Mouse (Mus musculus) large intestine, adult 2 months (tissue): ENCODE measurements around the gene Ranbp3l. TPM values are rescaled to one million over a fixed set of nuclear protein-coding genes. Genes with fewer than 3 reads are reported as not detected.

ENCODE experiments used
- DNase-seq: peaks from one replicate; pipeline ENCODE4 v3.0.0-alpha.2; 2012; ENCODE audit warnings: low read depth, low spot score
- WGBS: fragments of 180-500 bp; shearing (Covaris S2); methylation state at CpG from one replicate; pipeline ENCODE4 v1.1.7; 2018; 5-methylcytosine and 5-hydroxymethylcytosine counted together
- polyA plus RNA-seq: library from polyadenylated mRNA; depleted of rRNA; stranded (reverse); fragments of >200 nt; gene quantifications from 2 replicates; pipeline ENCODE4 v1.2.3, GENCODE M21; 2012; rRNA removed

Gene Ranbp3l
- polyA plus RNA-seq, 1 experiment = 0.07 TPM

DNA sequence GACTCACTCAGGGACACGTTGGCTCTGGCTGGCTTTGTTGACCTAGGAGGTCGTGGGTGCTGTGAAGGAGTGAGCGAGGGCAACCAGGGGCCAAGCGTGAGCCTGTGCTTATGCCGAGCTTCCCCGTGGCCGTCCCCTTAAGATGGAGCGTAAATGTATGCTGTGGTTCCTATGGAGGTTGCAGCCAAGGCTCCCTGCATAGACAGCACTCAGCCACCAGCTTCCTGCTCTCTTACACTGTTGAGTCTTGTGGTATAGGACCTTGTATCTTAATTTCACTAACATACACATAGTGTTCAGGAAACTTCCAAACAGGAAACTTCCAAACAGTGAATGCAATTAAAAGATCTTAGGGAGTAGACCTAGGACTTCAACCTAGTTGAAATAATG lies 120.9 kb downstream of the Ranbp3l start:
- DNase-seq = no peak
- WGBS = 54% methylated on average over 8 of the region's 8 CpGs

DNA sequence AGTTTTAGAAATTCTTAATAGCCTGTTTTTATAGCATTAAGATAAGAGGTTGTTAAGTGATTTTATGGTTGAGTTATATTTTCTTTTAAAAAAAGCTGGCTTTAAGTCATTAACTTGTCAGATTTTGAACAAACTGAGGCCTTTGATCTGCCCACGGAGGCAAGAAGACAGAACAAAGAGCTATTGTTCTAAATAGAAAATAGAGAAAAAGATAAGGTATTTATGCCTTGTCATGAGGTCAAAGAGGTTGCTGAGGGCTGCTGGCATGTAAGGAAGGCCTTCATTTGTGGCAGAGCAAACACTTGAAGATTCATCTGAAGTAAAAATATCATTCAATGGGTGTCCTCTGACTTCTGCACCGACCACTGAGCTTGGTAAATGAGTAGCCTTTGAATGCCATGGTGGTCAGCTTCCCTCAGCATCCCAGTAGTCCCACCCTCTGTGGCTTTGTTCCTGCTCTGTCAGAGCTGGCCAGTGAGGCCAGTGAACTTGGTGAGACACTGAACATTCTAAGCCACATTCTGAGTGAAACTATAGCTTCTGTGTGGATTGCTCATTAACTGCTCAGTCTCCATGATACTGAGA lies 121.5 kb downstream of the Ranbp3l start:
- 31% methylated on average over 2 of the region's 2 CpGs for WGBS
- no peak for DNase-seq

DNA sequence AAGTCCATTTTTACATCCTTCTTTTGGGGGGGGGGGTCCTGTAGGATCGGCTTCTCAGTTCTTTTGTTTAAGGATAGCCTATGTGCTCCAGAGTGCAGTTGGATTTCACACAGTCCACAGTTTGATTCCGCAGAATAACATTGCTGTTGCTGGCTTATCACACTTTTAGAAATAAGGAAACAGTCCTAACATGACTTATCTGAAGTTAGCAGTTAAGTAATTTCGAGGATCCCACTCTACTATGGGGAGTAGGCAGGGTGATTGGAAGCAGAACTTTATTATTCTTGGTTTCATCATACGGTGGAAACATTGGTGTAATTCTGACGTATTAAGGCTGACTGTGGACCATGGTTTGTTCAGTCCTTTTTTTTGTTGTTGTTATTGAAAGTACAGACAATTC lies 122.9 kb downstream of the Ranbp3l start:
- no peak for DNase-seq
- WGBS = 87% methylated on average over 5 of the region's 5 CpGs

DNA sequence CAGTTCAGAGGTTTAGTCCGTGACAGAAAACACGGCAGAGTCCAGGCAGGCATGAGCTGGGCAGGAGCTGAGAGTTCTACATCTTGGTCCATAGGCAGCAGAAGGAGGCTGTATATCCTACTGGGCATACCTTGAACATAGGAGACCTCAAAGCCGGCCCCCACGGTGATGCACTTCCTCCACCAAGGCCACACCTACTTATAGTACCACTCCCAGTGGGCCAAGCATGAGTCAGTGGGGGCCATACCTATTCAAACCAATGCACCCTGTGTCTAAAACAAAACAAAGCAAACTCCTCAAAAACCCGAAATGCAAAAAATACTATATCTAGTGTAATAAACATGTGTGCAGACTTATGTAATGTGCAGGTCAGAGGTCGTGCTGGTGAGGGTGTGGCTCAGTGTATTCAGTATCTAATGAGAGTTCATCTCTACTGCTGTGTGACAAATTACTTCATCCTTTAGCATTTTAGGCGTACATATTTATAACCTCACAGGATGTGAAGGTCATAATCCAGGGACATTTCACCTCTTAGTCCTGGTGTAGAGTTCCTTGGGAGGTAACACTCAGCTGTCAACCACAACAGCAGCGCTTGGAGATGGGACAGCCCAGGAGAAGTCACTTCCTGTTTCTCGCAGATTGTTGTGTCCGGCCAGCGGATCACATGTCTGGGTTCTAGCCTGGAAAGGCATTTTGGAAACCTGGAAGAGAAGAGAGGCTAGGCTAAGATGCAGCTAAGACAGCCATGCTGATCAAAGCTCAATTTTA lies 126.0 kb downstream of the Ranbp3l start:
- 57% methylated on average over 11 of the region's 11 CpGs for WGBS

DNA sequence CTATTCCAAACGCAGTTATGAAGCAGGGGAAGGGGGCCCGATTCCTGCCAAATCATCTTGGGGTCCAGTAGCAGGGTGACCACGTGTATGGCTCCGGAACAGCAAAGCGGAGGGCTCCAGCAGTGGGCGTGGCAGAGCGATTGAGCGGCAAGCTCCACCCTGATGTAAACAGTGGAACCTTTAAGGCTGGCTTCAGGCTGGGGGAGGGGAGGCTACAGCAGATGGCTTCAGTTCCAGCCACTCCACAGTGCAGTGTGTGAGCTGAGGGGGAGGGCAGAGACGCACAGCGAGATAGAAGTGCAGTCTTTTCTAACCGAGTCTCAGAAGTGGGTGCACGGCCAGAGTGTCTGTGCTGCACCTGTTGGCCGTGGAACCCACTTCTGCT lies 126.6 kb downstream of the Ranbp3l start:
- 20% methylated on average over 13 of the region's 13 CpGs for WGBS
- DNase-seq = no peak

More for the DNA sequence above, 126.0 kb downstream of the Ranbp3l start:
- DNase-seq = no peak

DNA sequence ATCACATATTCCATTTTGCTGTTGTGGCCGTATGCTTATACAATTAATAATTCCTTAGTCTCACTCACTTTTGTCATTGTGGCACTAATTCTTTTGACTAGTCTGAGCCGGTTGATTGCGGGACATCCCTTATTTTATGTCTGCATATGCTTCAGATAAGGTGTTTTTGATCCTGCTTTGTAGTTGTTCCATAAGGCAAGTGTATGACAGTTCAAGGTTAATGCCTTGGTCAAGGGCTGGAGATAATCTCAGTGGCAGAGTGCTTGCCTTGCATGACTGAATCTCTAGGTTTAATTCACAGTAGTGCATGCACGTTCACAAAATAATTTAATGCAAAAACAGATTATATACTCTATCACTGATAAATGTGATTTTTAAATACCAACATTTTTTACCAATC lies 129.1 kb downstream of the Ranbp3l start:
- 92% methylated on average over 4 of the region's 4 CpGs for WGBS
- DNase-seq = no peak

DNA sequence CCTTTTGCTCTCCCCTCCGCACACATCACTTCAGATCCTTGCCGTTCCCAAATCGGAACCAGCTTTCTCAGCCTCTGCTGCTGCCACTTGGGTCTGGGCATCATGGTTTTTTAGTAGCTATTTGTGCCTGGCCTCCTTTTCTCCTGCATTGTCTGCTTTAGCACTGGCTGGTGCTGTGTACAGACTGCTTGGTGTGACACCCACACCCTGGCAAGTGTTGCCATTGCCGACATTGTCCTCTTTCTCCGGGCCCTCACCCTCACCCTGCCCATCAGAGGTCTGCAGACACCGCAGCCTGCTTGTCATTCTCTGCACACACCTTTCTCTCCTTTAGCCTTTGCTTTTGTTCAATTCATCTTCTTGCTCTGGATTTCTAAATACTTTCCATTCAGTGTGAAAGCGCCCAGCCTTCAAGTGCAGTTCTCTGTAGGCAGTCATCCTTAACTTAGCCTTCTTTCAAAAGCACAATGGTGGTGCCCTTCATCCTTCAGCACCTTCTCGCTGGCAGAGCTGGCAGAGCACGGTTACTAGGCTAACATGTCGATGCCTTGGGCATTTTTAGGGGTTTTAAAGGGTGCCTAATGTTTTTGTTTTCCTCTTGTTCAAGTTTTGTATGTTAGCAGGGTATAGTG lies 132.8 kb downstream of the Ranbp3l start:
- 96% methylated on average over 10 of the region's 10 CpGs for WGBS
- DNase-seq = no peak

DNA sequence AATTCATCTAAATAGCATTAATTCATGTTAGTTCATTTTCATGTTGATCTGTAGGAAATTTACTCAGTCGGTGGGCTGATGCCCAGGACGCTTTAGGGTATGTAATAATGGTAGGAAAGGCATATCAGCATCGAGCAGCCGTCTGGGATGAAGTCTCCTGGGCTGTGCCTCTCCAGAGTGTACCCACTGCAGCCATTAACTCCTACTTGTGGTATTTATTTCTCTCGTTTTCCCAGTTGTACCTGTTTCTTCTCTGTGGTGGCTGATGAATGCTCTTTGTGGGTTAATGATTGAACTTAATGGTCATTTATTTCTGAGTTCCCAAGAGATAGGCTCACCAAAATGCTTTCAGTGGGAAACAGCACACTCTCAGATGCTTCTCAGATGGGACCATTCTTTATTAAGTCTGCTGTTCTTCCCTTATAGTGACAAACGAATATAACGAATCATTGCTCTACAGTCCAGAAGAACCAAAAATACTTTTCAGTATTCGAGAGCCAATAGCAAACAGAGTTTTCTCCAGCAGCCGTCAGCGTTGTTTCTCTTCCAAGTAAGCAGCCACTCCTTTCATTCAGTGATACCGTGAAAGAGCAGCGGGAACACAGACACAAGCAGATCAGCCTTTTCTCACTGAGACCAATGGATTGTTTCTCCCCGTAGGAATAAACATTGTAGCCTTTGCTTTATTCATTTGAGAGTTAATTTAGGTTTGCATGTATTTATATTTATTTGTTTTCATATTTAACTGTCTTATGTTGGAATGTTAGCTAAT lies 138.7 kb downstream of the Ranbp3l start:
- 42% methylated on average over 13 of the region's 13 CpGs for WGBS

DNA sequence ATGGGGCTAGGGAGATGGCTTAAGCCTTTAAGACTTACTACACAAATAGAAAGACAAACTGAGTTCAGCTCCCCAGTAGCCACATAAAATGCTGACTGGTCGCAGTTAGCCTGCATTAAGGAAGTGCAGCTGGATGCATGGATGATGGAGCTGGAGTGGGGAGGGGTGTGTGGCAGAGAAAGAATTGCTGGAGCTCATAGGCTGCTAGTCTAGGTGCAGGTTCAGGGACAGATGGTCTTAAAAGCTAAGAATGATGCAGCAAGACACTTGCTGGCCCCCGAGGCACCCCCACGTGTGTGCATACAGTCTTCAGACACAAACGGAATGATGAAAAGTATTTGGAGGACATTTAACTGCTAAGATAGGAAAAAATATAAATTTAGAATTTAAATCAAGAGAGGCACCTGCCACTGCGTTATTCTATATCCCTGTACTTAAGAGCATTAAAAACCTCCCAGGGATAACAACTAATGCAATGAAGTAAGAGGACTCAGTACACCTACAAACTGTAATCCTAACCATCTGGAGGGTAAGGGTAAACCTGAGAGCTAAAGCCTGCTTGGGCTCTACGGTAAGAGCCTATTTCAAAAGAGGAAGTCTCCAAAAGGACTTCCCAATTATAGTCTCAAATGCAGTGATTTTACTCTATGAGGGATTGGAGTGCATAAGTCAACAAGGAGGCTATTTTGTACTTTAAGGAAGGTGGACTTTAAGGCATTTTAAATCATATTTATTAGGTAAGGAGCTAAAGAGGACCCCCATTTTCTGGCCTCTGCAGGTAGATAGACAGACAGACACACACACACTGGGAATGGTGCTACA lies 143.0 kb downstream of the Ranbp3l start:
- WGBS = 86% methylated on average over 6 of the region's 6 CpGs
- no peak for DNase-seq

More for the DNA sequence above, 138.7 kb downstream of the Ranbp3l start:
- no peak for DNase-seq

DNA sequence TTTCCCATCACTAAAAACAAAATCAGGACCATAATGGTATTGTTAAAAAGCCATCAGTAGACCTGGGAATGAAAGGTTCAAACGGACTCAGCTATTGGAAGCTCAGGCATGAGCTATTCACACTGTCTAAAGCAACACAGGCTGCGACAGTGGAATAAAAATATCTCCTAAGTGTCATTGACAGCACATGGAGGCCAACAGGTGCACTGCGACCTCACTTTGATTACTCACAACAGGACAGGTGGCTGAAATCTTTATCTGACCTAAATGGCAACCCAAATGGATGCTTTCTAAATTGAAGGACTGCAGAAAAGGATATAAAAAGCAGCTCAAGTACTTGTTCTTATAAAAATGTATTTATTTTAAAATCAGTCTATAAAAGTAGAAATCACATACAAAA lies 143.9 kb downstream of the Ranbp3l start:
- no peak for DNase-seq
- WGBS = 72% methylated on average over 3 of the region's 3 CpGs

DNA sequence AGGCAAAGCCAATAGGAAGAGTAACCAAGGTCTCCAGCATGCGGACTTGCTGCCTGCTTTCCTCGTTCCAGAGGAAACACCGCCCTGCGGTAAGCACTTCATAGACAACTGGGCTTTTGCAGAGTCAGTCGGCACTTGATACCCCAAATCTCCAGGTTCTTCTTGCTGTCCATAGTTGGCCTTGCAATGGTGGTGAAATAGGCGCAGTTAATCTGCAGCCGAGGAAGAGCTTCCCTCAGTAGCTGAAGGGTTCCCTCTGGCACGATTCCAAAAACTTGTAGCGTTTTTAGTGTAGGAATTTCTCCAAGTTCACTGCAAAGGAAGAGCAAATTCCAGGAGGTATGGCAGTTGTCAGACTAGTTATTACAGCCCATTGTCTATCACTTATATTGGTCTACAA lies 145.8 kb downstream of the Ranbp3l start:
- WGBS = 68% methylated on average over 9 of the region's 9 CpGs
- no peak for DNase-seq

DNA sequence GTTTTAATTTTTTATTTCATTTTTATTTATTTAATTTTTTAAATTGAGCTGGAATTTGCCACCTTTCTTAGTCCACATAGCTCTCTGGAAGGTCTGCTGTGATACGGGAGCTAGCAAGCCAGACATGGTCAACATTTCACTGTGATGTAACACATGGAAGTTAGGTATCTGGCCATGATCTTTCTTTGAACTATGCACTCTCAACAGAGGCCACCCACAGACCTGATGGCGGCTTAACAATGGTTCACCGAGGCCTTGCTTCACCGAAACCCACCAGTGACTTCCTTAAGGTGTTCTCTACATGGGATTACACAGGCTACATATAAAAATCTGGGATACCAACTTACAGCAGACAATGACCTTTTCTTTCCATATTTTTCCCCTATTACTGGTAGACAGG lies 146.4 kb downstream of the Ranbp3l start:
- no peak for DNase-seq
- WGBS = 68% methylated on average over 4 of the region's 4 CpGs

DNA sequence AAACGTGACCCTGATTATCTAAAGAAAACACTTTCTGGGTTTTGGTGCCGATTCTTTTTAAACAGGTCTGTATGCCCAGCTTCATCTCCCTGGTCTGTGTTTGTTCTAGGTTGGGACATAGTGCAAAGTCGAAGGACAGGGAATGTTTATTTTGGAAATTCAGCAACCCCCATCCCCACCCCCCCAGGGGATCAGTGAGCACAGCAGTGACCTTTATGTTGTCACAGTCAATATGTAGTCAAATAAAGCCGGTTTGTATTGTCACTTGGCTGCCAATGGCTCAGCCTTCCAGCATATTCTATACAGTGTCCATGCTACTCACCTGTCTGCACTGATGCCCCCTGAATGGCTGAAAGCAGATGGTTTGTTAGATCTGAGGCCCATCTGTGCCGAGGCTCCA lies 146.8 kb downstream of the Ranbp3l start:
- WGBS = 29% methylated on average over 5 of the region's 5 CpGs
- DNase-seq = no peak

Other genes starting within 250 kb of the Ranbp3l start
- 9.2 and 14.2 TPM in 2 replicates for gene Nadk2, start 103.3 kb downstream of the Ranbp3l start, polyA plus RNA-seq
- 4.9 and 11.9 TPM in 2 replicates for gene Lmbrd2, start 172.6 kb downstream of the Ranbp3l start, polyA plus RNA-seq
- 2.4 and 3.0 TPM in 2 replicates for gene Skp2, start 187.5 kb downstream of the Ranbp3l start, polyA plus RNA-seq